Mouse (Mus musculus) olfactory bulb, adult 2 months (tissue): Measurements from ENCODE around the gene Tesmin.

Experiments
- CTCF ChIP-seq: fragments of 200-500 bp; IDR thresholded peaks from 2 replicates; pipeline ENCODE4 v1.5.1; 2012; ENCODE audit warnings: low read depth, mild to moderate bottlenecking, low read length, moderate library complexity; ENCODE audit not compliant: insufficient read depth
- POLR2A ChIP-seq: fragments of 200-500 bp; IDR thresholded peaks from 2 replicates; pipeline ENCODE4 v1.6.1; 2012; ENCODE audit warnings: mild to moderate bottlenecking, low read depth, low read length, moderate library complexity; ENCODE audit not compliant: insufficient read depth

DNA sequence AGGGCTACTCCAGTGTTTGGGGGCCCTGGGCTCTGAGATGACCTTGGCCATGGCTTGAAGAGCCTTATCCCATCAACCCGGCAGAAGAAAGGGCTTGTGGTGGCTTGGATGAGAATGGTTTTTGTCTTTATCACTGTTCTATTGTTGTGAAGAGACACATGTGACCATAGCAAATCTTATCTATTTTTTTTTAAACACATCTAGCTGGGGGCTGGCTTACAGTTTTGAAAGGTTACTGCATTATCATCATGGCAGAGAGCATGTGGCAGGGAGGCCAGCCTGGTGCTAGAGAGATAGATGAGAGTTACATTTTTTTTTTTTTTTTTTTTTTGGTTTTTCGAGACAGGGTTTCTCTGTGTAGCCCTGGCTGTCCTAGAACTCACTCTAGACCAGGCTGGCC lies 43.3 kb downstream of the Tesmin start:
- TF ChIP-seq CTCF (no peak), POLR2A (no peak)
